Mouse (Mus musculus) intestine, postnatal 0 days (tissue): Measurements from ENCODE around the gene Med24. TPM values are rescaled to one million over a fixed set of nuclear protein-coding genes. Genes with fewer than 3 reads are reported as not detected.

Experiments
- ATAC-seq: fragments of 200-750 bp; cut with Nextera tagmentation; 2 replicates; pipeline ENCODE4 v1.8.0; 2017; ENCODE audit warnings: mild to moderate bottlenecking, moderate TSS enrichment, moderate library complexity
- H3K27ac ChIP-seq: fragments of 300-500 bp; sonication (generic); 2 replicates; pipeline ENCODE4 v1.5.1; 2014; ENCODE audit warnings: mild to moderate bottlenecking, low read depth, low read length, moderate library complexity
- H3K27me3 ChIP-seq: fragments of 300-500 bp; sonication (generic); replicated peaks from 2 replicates; pipeline ENCODE4 v1.6.1; 2014; ENCODE audit warnings: low read length, mixed read lengths; ENCODE audit not compliant: control insufficient read depth, insufficient read depth
- H3K36me3 ChIP-seq: fragments of 300-500 bp; sonication (generic); 2 replicates; pipeline ENCODE4 v1.6.1; 2014; ENCODE audit warnings: mild to moderate bottlenecking, moderate library complexity; ENCODE audit not compliant: control insufficient read depth, insufficient read depth
- H3K4me1 ChIP-seq: fragments of 300-500 bp; sonication (generic); replicated peaks from 2 replicates; pipeline ENCODE4 v1.6.1; 2014; ENCODE audit warnings: antibody characterized with exemption, low read length, mixed read lengths; ENCODE audit not compliant: control insufficient read depth, insufficient read depth
- H3K4me2 ChIP-seq: fragments of 300-500 bp; sonication (generic); replicated peaks from 2 replicates; pipeline ENCODE4 v1.6.1; 2014; ENCODE audit warnings: low read depth, mild to moderate bottlenecking, moderate library complexity
- H3K4me3 ChIP-seq: fragments of 300-500 bp; sonication (generic); 2 replicates; pipeline ENCODE4 v1.5.1; 2014; ENCODE audit warnings: low read depth, low read length
- H3K9ac ChIP-seq: fragments of 300-500 bp; sonication (generic); 2 replicates; pipeline ENCODE4 v1.6.1; 2014; ENCODE audit warnings: mild to moderate bottlenecking, low read depth, low read length
- H3K9me3 ChIP-seq: fragments of 300-500 bp; sonication (generic); 2 replicates; pipeline ENCODE4 v1.6.1; 2016; ENCODE audit warnings: mixed run types; ENCODE audit not compliant: control insufficient read depth
- CTCF ChIP-seq: sonication (generic); IDR thresholded peaks from 2 replicates; pipeline ENCODE4 v1.5.1; 2016; ENCODE audit warnings: low read depth, mild to moderate bottlenecking, control low read depth, antibody characterized with exemption, moderate library complexity
- WGBS: fragments of 180-500 bp; shearing (Covaris S2); extraction: QIAGEN DNeasy Blood & Tissue Kit; methylation state at CpG from one replicate; pipeline ENCODE4 v1.1.7; 2014; 5-methylcytosine and 5-hydroxymethylcytosine counted together
- polyA plus RNA-seq: library from polyadenylated mRNA; unstranded; fragments of >200 nt; fragmentation: Nextera tagmentation; extraction: Ambion mirVana; gene quantifications from 2 replicates; pipeline ENCODE4 v1.2.1, GENCODE M21; 2015

The Med24 gene
- polyA plus RNA-seq, result 14.7 and 18.5 TPM in 2 replicates

- H3K9me3 ChIP-seq, result no peaks in the 10 kb centered on the region
- H3K4me3 ChIP-seq, result peak within 1 kb of the TSS; percentile 64
- H3K27me3 ChIP-seq, result no peaks in the 10 kb centered on the region
- H3K4me2 ChIP-seq, result peak within 1 kb of the TSS; percentile 72
- WGBS, result under 1% methylated on average over 16 of the region's 16 CpGs
- peak within 1 kb of the TSS; percentile 63 for H3K9ac ChIP-seq
- peaks cover 4% of the 10 kb centered on the region for H3K4me1 ChIP-seq
- no peak for TF ChIP-seq CTCF
- peak; percentile 85 for ATAC-seq
- no peaks in the 10 kb centered on the region; the same call in 1 of the 2 replicates for H3K36me3 ChIP-seq
- 0 out of 2 replicates have a peak within 1 kb of the TSS, but pooled peaks have one; percentile 11 for H3K27ac ChIP-seq
Measured at GRCm38 (mm10) chr11:98729119-98729588, at the start of gene Med24. TSS of gene Med24 (minus strand) at chr11:98729435.

- Histone ChIP-seq H3K36me3 (no peaks in the 10 kb centered on the region), H3K9ac (no peak overlapping the region), H3K4me2 (no peak overlapping the region), H3K9me3 (no peaks in the 10 kb centered on the region), H3K27ac (0 out of 2 replicates have a peak overlapping the region, but pooled peaks have one; percentile 15), H3K27me3 (no peaks in the 10 kb centered on the region), H3K4me1 (peaks cover 39% of the 10 kb centered on the region), H3K4me3 (no peak overlapping the region)
- no peak for ATAC-seq
- no peak for TF ChIP-seq CTCF
Measured at GRCm38 (mm10) chr11:98777888-98778287, 48.7 kb upstream of the Med24 start.

GRCm38 (mm10) chr11:98776843-98777590 is 47.8 kb upstream of the Med24 start:
- no peaks in the 10 kb centered on the region for H3K9me3 ChIP-seq
- no peaks in the 10 kb centered on the region for H3K27me3 ChIP-seq
- WGBS, result 14% methylated on average over 9 of the region's 9 CpGs
- no peak overlapping the region for H3K4me3 ChIP-seq
- no peak for TF ChIP-seq CTCF
- peaks cover 37% of the 10 kb centered on the region for H3K4me1 ChIP-seq
- H3K27ac ChIP-seq, result peak overlapping the region; percentile 82
- no peaks in the 10 kb centered on the region for H3K36me3 ChIP-seq
- peak overlapping the region; percentile 80; the same call in 1 of the 2 replicates for H3K4me2 ChIP-seq
- peak overlapping the region; percentile 26; the same call in 1 of the 2 replicates for H3K9ac ChIP-seq
- no peak for ATAC-seq

- Histone ChIP-seq H3K4me3 (no peak overlapping the region), H3K27ac (peak overlapping the region; percentile 88), H3K4me2 (peak overlapping the region; percentile 80), H3K4me1 (peaks cover 36% of the 10 kb centered on the region), H3K27me3 (no peaks in the 10 kb centered on the region), H3K36me3 (no peaks in the 10 kb centered on the region), H3K9ac (0 out of 2 replicates have a peak overlapping the region, but pooled peaks have one; percentile 34), H3K9me3 (no peaks in the 10 kb centered on the region)
- 42% methylated on average over 12 of the region's 12 CpGs for WGBS
- no peak for TF ChIP-seq CTCF
- no peak for ATAC-seq
Measured at GRCm38 (mm10) chr11:98776052-98776764, 47.0 kb upstream of the Med24 start.

GRCm38 (mm10) chr11:98775348-98776051 is 46.3 kb upstream of the Med24 start:
- Histone ChIP-seq H3K4me1 (peaks cover 36% of the 10 kb centered on the region), H3K4me3 (peak overlapping the region; percentile 43), H3K27ac (peak overlapping the region; percentile 88), H3K4me2 (peak overlapping the region; percentile 80), H3K36me3 (peaks cover 2% of the 10 kb centered on the region; the same call in 1 of the 2 replicates), H3K27me3 (no peaks in the 10 kb centered on the region), H3K9me3 (no peaks in the 10 kb centered on the region), H3K9ac (0 out of 2 replicates have a peak overlapping the region, but pooled peaks have one; percentile 34)
- ATAC-seq, result peak; percentile 69
- 1% methylated on average over 15 of the region's 15 CpGs for WGBS
- no peak for TF ChIP-seq CTCF
